Mouse (Mus musculus) C2C12 (cell line): Measurements from ENCODE around the gene Arpc4. TPM values are rescaled to one million over a fixed set of nuclear protein-coding genes. Genes with fewer than 3 reads are reported as not detected.

Experiments used
- H3K27me3 ChIP-seq: one replicate; pipeline ENCODE4 v1.6.1; 2011; ENCODE audit not compliant: control insufficient read depth, insufficient read depth, insufficient read length
- H3K36me3 ChIP-seq: one replicate; pipeline ENCODE4 v1.6.1; 2011; ENCODE audit not compliant: control insufficient read depth, insufficient read depth
- H3K4me3 ChIP-seq: one replicate; pipeline ENCODE4 v1.5.1; 2011; ENCODE audit warnings: mild to moderate bottlenecking, control low read depth; ENCODE audit not compliant: poor library complexity, insufficient read depth, severe bottlenecking
- H3K79me2 ChIP-seq: one replicate; pipeline ENCODE4 v1.6.1; 2011; ENCODE audit not compliant: control insufficient read depth, insufficient read depth
- H3K79me3 ChIP-seq: one replicate; pipeline ENCODE4 v1.6.1; 2011; ENCODE audit warnings: low read depth, control low read depth
- H3ac ChIP-seq: one replicate; pipeline ENCODE3; 2011; ENCODE audit warnings: low read depth; ENCODE audit not compliant: control insufficient read depth, insufficient read length
- CEBPB ChIP-seq: IDR thresholded peaks from one replicate; pipeline ENCODE4 v1.6.1; 2011; ENCODE audit warnings: low read depth, mild to moderate bottlenecking, control low read depth, moderate library complexity
- CTCF ChIP-seq: IDR thresholded peaks from one replicate; pipeline ENCODE4 v1.5.1; 2011; ENCODE audit not compliant: control insufficient read depth, insufficient read depth, insufficient read length
- FOSL1 ChIP-seq: IDR thresholded peaks from one replicate; pipeline ENCODE4 v1.8.0; 2011; ENCODE audit warnings: mild to moderate bottlenecking, low read length; ENCODE audit not compliant: poor library complexity, insufficient read depth, severe bottlenecking
- MAX ChIP-seq: IDR thresholded peaks from one replicate; pipeline ENCODE4 v1.6.1; 2011; ENCODE audit warnings: mild to moderate bottlenecking, control low read depth
- MYOD1 ChIP-seq: IDR thresholded peaks from one replicate; pipeline ENCODE4 v1.6.1; 2011; ENCODE audit warnings: low read depth; ENCODE audit not compliant: control insufficient read depth, insufficient read length
- MYOG ChIP-seq: IDR thresholded peaks from one replicate; pipeline ENCODE4 v1.6.1; 2011; ENCODE audit not compliant: control insufficient read depth, insufficient read length; ENCODE audit errors: extremely low read depth
- USF1 ChIP-seq: IDR thresholded peaks from one replicate; pipeline ENCODE4 v1.6.1; 2011; ENCODE audit warnings: low read depth, mild to moderate bottlenecking, control low read depth, moderate library complexity
- polyA plus RNA-seq: library from polyadenylated mRNA; unstranded; fragments of >200 nt; fragmentation: generic; extraction: Trizol; gene quantifications from one replicate; pipeline ENCODE4 v1.2.1, GENCODE M21; 2012; ENCODE audit warnings: missing spikeins

The Arpc4 gene
- polyA plus RNA-seq, 1 experiment = 364 TPM

DNA sequence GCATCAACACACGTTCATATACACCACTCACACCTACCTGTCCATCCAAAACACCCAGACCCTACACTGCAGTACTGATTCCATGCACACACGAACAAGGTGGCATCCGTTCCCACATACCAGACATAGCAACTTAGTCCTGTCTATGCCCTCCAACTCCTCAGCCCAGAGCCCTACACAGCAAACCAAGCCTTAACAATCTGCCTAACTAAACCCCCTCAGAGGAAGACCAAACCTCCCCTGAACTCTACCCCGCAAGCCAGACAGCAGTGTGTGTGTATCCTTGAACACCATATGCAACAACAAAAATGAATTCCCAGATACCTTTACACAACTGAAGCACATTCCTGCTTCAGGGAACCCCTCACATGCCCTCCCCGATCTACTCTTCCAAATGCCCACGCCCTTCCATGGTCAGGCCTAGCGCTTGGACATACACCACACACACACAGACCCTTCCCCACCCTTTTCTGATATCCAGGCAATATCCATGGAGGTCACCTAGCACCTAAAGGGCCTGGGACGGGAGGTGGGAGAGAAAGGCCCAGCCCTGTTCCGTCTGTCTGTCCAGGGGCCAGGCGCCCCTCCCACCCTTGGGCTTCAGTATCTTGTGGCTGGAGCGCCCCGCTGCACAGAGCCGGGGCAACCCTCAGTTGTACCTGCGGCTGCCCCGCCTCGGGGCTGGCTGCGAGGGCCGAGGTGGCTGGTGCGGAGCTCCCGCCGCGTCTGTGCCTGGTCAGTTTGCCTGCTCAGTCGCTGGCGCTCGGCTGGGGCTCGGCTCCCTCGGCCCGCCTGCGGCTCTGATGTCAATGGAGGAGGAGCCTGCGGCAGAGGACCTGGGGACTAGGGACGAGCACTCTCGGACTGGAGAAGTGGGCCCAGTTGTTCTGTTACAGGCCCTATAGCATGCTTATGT is 34.5 kb upstream of the Arpc4 start, which contains the start of gene Camk1:
TSS of gene Camk1 (minus strand) at position 808 of the 916 bp plus-strand sequence.
- H3K36me3 ChIP-seq = peaks cover 7% of the 10 kb centered on the region
- no peaks in the 10 kb centered on the region for H3K79me3 ChIP-seq
- peak within 1 kb of the TSS; percentile 73 for H3ac ChIP-seq
- no peaks in the 10 kb centered on the region for H3K27me3 ChIP-seq
- peak within 1 kb of the TSS; percentile 40 for H3K4me3 ChIP-seq
- TF ChIP-seq USF1 (no peak), MYOD1 (no peak), MYOG (no peak), MAX (no peak), FOSL1 (no peak), CEBPB (no peak), CTCF (no peak)
- peaks cover 7% of the 10 kb centered on the region for H3K79me2 ChIP-seq

DNA sequence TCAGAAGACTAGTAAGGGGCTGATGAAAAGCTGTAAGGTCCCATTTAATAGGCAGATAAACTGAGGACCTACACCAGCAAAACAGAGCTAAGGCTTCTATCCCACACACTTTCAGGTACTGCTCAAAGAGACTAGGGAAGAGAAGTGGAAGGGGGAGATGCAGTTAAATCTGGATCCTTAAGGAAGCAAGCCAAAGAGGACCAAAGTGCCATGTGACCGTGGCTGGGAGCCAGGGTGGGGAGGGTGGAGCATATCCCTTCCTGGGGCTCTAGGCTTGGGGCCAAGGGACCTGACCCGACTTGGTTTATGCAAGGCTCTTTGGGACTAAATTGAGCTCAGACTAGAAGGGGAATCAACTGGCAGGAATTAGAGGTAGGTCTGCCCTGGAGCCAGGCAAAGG is 33.6 kb upstream of the Arpc4 start:
- Histone ChIP-seq H3K79me3 (no peaks in the 10 kb centered on the region), H3K4me3 (no peak overlapping the region), H3K79me2 (peaks cover 7% of the 10 kb centered on the region), H3K36me3 (peaks cover 4% of the 10 kb centered on the region), H3ac (no peak overlapping the region), H3K27me3 (no peaks in the 10 kb centered on the region)
- TF ChIP-seq MYOD1 (no peak), CTCF (no peak), USF1 (peak; percentile 59), CEBPB (no peak)

DNA sequence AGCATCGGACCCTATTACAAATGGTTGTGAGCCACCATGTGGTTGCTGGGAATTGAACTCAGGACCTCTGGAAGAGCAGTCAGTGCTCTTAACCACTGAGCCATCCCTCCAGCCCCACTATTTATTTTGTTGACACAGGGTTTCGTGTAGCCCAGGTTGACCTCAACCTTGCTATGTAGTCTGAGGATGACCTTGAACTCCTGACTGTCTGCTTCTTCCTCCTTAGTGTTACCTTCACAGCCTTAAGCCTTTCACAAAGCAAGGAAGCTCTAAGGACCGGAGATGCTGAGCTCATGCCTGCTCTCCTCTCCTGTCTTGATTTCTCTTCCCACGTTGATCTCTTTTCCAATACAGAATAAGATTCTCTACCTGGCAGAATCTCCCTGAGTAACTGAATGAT is 31.0 kb upstream of the Arpc4 start:
- no peak for TF ChIP-seq MYOG
- TF ChIP-seq MAX = no peak
- TF ChIP-seq CTCF = no peak
- no peak for TF ChIP-seq USF1
- TF ChIP-seq CEBPB = no peak
- H3K36me3 ChIP-seq = no peaks in the 10 kb centered on the region

DNA sequence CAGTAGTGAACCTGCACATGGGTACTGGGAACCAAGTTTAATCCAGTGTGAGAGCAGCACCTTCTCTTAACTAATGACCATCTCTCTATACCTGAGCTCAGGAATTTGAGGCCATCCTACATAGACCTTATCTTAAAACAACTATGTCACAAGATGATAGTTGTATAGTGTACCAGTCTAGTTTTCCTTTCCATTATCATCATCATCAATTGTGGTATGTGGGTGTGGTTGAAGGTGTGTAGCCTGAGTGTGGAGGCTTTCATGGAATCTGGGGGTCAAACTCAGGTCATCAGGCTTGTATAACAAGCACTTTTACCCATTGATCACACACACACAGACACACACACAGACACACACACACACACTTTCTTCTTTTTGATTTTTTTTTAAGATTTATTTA is 27.4 kb upstream of the Arpc4 start:
- Histone ChIP-seq H3K36me3 (no peaks in the 10 kb centered on the region), H3K4me3 (no peak overlapping the region), H3ac (no peak overlapping the region), H3K79me3 (no peaks in the 10 kb centered on the region), H3K79me2 (no peaks in the 10 kb centered on the region), H3K27me3 (no peaks in the 10 kb centered on the region)
- TF ChIP-seq MYOD1 = no peak
- no peak for TF ChIP-seq MYOG
- no peak for TF ChIP-seq FOSL1
- TF ChIP-seq CTCF = no peak
- no peak for TF ChIP-seq USF1
- TF ChIP-seq CEBPB = no peak
- no peak for TF ChIP-seq MAX

More for the DNA sequence above, 31.0 kb upstream of the Arpc4 start:
- Histone ChIP-seq H3K4me3 (no peak overlapping the region), H3K27me3 (no peaks in the 10 kb centered on the region), H3K79me3 (no peaks in the 10 kb centered on the region), H3K79me2 (peaks cover 7% of the 10 kb centered on the region), H3ac (no peak overlapping the region)

DNA sequence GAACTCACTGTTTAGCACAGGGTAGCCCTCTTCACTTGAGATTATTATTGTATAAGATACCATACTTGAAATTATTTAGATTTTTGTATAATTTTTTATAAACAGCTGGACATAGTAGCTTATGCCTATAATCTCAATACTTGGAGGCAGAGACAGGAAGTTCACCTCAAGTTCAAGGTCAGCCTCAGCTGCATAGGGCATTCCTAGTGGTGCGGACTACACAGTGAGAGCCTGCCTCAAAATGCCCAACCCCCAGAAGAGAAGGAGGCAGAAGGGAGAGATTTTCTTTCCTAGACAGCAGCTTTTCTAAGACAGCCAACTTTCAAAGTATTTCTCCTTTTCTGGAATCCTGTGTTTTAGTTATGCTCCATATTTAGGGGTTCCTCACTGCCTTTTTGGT is 26.8 kb upstream of the Arpc4 start:
- no peaks in the 10 kb centered on the region for H3K36me3 ChIP-seq
- no peaks in the 10 kb centered on the region for H3K79me3 ChIP-seq
- no peak for TF ChIP-seq MAX
- no peak for TF ChIP-seq CTCF
- no peak for TF ChIP-seq USF1
- no peak for TF ChIP-seq MYOG
- no peak for TF ChIP-seq FOSL1
- TF ChIP-seq CEBPB = no peak
- TF ChIP-seq MYOD1 = no peak
- H3K27me3 ChIP-seq = no peaks in the 10 kb centered on the region
- no peak overlapping the region for H3K4me3 ChIP-seq
- no peaks in the 10 kb centered on the region for H3K79me2 ChIP-seq
- H3ac ChIP-seq = no peak overlapping the region

DNA sequence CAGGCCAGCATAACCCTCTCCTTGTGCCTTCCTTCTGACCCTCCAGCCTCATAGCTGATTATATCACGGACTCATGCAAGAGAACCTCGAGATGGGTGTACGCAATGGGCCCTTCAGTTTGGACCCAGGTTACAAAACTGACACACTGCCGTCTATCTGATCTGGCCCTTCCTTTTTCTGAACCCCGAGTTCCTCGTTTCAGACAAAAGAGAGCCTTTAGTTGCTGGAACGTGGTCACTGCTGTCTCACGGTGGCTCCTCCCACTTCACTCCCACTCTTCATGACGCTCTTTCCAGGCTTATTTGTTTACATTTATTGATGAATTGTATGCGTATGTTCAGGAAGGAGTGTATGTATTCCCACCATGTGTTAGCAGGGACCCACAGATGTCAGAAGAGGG is 26.3 kb upstream of the Arpc4 start:
- Histone ChIP-seq H3K27me3 (no peaks in the 10 kb centered on the region), H3K79me3 (no peaks in the 10 kb centered on the region), H3K79me2 (no peaks in the 10 kb centered on the region), H3K36me3 (no peaks in the 10 kb centered on the region), H3ac (no peak overlapping the region), H3K4me3 (no peak overlapping the region)
- TF ChIP-seq MAX (no peak), USF1 (no peak), FOSL1 (no peak), CTCF (no peak), MYOD1 (no peak), MYOG (no peak), CEBPB (no peak)
